In genomic region chr2:166792355-166792754, GRCm38 (mm10) we compare ENCODE assay signal across 8 mouse cellular contexts. TPM values are rescaled to one million over a fixed set of nuclear protein-coding genes. Genes with fewer than 3 reads are reported as not detected.
A peak's percentile ranks its signal among the peaks of the same experiment; 100 is the strongest.
DNase-seq lines count a peak whose midpoint lies in the region; ATAC-seq and TF ChIP-seq lines count a peak whose summit lies in the region.

Trp53rkb (plus strand) TSS chr2:166792531.

- H3K27me3 ChIP-seq in heart, embryonic 12.5 days (replicated peaks), result no peaks in the 10 kb centered on the region
- no peaks in the 10 kb centered on the region for H3K27me3 ChIP-seq in E14TG2a.4 (ENCODE audit: insufficient read depth, low read length)
- H3K27me3 ChIP-seq in forebrain, embryonic 11.5 days (ENCODE audit: control insufficient read depth, insufficient read depth, low read length), result no peaks in the 10 kb centered on the region
- no peaks in the 10 kb centered on the region for H3K27me3 ChIP-seq in liver, embryonic 14.5 days (ENCODE audit: control insufficient read depth, insufficient read depth, low read length)

- TF ChIP-seq EP300 in liver, embryonic 14.5 days (IDR thresholded peaks at IDR 0.05; ENCODE audit: low read depth), result no peak

- H3K4me1 ChIP-seq in heart, embryonic 12.5 days (replicated peaks), result peaks cover 13% of the 10 kb centered on the region
- peaks cover 43% of the 10 kb centered on the region for H3K4me1 ChIP-seq in E14TG2a.4 (replicated peaks; ENCODE audit: low read depth, low read length)
- H3K4me1 ChIP-seq in forebrain, embryonic 11.5 days (replicated peaks; ENCODE audit: control insufficient read depth, insufficient read depth, low read length), result peaks cover 13% of the 10 kb centered on the region; the same call in 1 of the 2 replicates
- peaks cover 10 to 12% of the 10 kb centered on the region in 2 experiments for H3K4me1 ChIP-seq in liver, embryonic 14.5 days (replicated peaks; ENCODE audit: control insufficient read depth in 2 of 2, insufficient read depth in 2 of 2, low read length in 1 of 2)

- no peak for DNase-seq in heart, postnatal 10 days
- DNase-seq in forebrain, embryonic 11.5 days (ENCODE audit: low spot score), result no peak
- no peak for DNase-seq in liver, embryonic 14.5 days (ENCODE audit: low read depth in 3 of 3, low spot score in 3 of 3)
- no peak for DNase-seq in spleen, adult 12 weeks (ENCODE audit: low spot score)

- no peak for TF ChIP-seq CTCF in E14TG2a.4 (conservative IDR thresholded peaks at IDR 0.05; ENCODE audit: low read length)
- TF ChIP-seq CTCF in liver, embryonic 14.5 days (IDR thresholded peaks at IDR 0.05; ENCODE audit: low read depth), result no peak

- ATAC-seq in heart, embryonic 12.5 days (ENCODE audit: insufficient number of reproducible peaks, low FRiP score), result no peak
- peak; percentile 80 for ATAC-seq in forebrain, embryonic 11.5 days (replicated peaks; ENCODE audit: low FRiP score)
- no peak for ATAC-seq in liver, embryonic 14.5 days (ENCODE audit: insufficient read depth)
- no peak for ATAC-seq in erythroid progenitor cell, adult 5-6 weeks (replicated peaks; ENCODE audit: low FRiP score, poor library complexity, severe bottlenecking)
- no peak for ATAC-seq in CD4-positive, CD25-positive, alpha-beta regulatory T cell, adult 4 months

- H3K4me3 ChIP-seq in heart, embryonic 12.5 days, result peak within 1 kb of the TSS; percentile 76
- peak within 1 kb of the TSS; percentile 91 for H3K4me3 ChIP-seq in E14TG2a.4 (replicated peaks; ENCODE audit: low read length)
- peak within 1 kb of the TSS; percentile 72 for H3K4me3 ChIP-seq in forebrain, embryonic 11.5 days (ENCODE audit: low read depth, low read length)
- H3K4me3 ChIP-seq in liver, embryonic 14.5 days (ENCODE audit: insufficient read depth in 1 of 2, low read depth in 2 of 2, low read length in 2 of 2), result peak within 1 kb of the TSS; percentile 67 to 69

- H3K36me3 ChIP-seq in heart, embryonic 12.5 days, result peaks cover 14% of the 10 kb centered on the region
- peaks cover 18% of the 10 kb centered on the region for H3K36me3 ChIP-seq in E14TG2a.4 (ENCODE audit: insufficient read depth, low read length)
- no peaks in the 10 kb centered on the region; the same call in 1 of the 2 replicates for H3K36me3 ChIP-seq in forebrain, embryonic 11.5 days (ENCODE audit: control insufficient read depth, insufficient read depth, low read length)
- H3K36me3 ChIP-seq in liver, embryonic 14.5 days (replicated peaks; ENCODE audit: control insufficient read depth, insufficient read depth, low read depth), result peaks cover under 1% of the 10 kb centered on the region

- peak within 1 kb of the TSS; percentile 64 for H3K27ac ChIP-seq in heart, embryonic 12.5 days (ENCODE audit: poor library complexity, severe bottlenecking)
- H3K27ac ChIP-seq in forebrain, embryonic 11.5 days (ENCODE audit: low read depth, low read length), result peak within 1 kb of the TSS; percentile 63
- peak within 1 kb of the TSS; percentile 51; the same call in 1 of the 2 replicates for H3K27ac ChIP-seq in liver, embryonic 14.5 days

- WGBS in heart, embryonic 12.5 days, result 80% methylated on average over 5 of the region's 5 CpGs
- 44% methylated on average over 5 of the region's 5 CpGs for WGBS in forebrain, embryonic 11.5 days
- WGBS in liver, embryonic 14.5 days (ENCODE audit: insufficient replicate concordance), result 75% methylated on average over 5 of the region's 5 CpGs

- intact Hi-C loops in heart, postnatal 10 days (cut with DNase I), result no loop called here

- H3K4me2 ChIP-seq in heart, embryonic 12.5 days, result peak within 1 kb of the TSS; percentile 79
- H3K4me2 ChIP-seq in forebrain, embryonic 11.5 days (ENCODE audit: low read depth, low read length, severe bottlenecking), result peak within 1 kb of the TSS; percentile 74
- H3K4me2 ChIP-seq in liver, embryonic 14.5 days (ENCODE audit: low read depth), result peak within 1 kb of the TSS; percentile 77

- no peaks in the 10 kb centered on the region for H3K9me3 ChIP-seq in heart, embryonic 12.5 days (replicated peaks)
- H3K9me3 ChIP-seq in E14TG2a.4 (ENCODE audit: low read length), result no peaks in the 10 kb centered on the region
- H3K9me3 ChIP-seq in forebrain, embryonic 11.5 days (ENCODE audit: control insufficient read depth, low read length), result no peaks in the 10 kb centered on the region
- no peaks in the 10 kb centered on the region for H3K9me3 ChIP-seq in liver, embryonic 14.5 days (ENCODE audit: control insufficient read depth, low read length)

- H3K9ac ChIP-seq in heart, embryonic 12.5 days, result peak within 1 kb of the TSS; percentile 95
- H3K9ac ChIP-seq in forebrain, embryonic 11.5 days (ENCODE audit: low read length), result peak within 1 kb of the TSS; percentile 83
- H3K9ac ChIP-seq in liver, embryonic 14.5 days (replicated peaks), result peak within 1 kb of the TSS; percentile 78

RNA-seq across cellular contexts. Expression of gene Trp53rkb, which starts in this region (rescaled TPM):
- polyA plus RNA-seq in heart, embryonic 12.5 days (2016; fragmentation: Nextera tagmentation; extraction: Ambion mirVana), result 5.5 and 6.1 TPM in 2 replicates
- total RNA-seq in heart, postnatal 10 days (2021), result 1 to 10 TPM; 3.0 to 3.2 TPM
- polyA plus RNA-seq in forebrain, embryonic 11.5 days (2014; fragmentation: Nextera tagmentation; extraction: Ambion mirVana), result 11.4 and 12.0 TPM in 2 replicates
- 2.4 TPM in 2 replicates for polyA plus RNA-seq in liver, embryonic 14.5 days (2012; rRNA removed)
- polyA plus RNA-seq in liver, embryonic 14.5 days (2014; fragmentation: Nextera tagmentation; extraction: Ambion mirVana), result 3.3 TPM in 2 replicates
- total RNA-seq in erythroid progenitor cell, adult 5-6 weeks (2015; ENCODE audit: low replicate concordance), result 0.72 and 2.5 TPM in 2 replicates
- total RNA-seq in erythroid progenitor cell, adult 5-6 weeks (2017; ENCODE audit: low replicate concordance), result 0.51 TPM in 1 of 2 replicates, not detected in the other
- under 1 TPM; 0.14 to 0.24 TPM for polyA plus RNA-seq in CD4-positive, CD25-positive, alpha-beta regulatory T cell, adult 4 months (2017; shearing (Covaris generic))
